Mouse (Mus musculus): Measurements from ENCODE around the gene Ugt1a5.

DNA sequence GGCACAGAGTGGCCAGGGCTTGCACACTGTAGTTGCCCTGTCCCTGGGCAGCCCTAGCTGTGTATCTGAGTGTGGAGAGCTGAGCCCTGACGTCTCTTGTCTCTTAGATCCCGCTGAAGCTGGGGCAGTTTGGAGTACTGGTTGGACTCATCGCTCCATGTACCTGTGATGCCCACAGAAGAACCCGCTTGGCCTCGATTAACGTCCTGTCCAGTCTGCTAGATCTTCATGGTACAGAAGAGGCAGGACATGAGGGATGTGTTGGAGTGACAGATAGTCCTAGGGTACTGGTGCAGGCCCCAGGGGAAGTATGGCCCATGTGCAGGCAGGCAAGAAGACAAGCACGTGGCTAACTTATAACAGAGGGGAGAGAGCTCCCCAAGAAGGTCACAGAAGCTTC is 83.8 kb downstream of the Ugt1a5 start:
- no peak for TF ChIP-seq CTCF (IDR thresholded peaks at IDR 0.05; ENCODE audit: low read depth)
- no peak for TF ChIP-seq EP300 (IDR thresholded peaks at IDR 0.05; ENCODE audit: low read depth)

Measured in liver, embryonic 14.5 days (tissue).